Mouse (Mus musculus): ENCODE data around the gene Itga6. TPM values are rescaled to one million over a fixed set of nuclear protein-coding genes. Genes with fewer than 3 reads are reported as not detected.

The Itga6 gene
- polyA plus RNA-seq, 1 experiment: 151 TPM

GRCm38 (mm10) chr2:71794139-71794538 is 48.7 kb downstream of the Itga6 start:
- Histone ChIP-seq H3K9ac (ENCODE audit: low read depth, poor library complexity, severe bottlenecking) (no peak overlapping the region), H3K4me3 (ENCODE audit: low read depth, low read length) (no peak overlapping the region), H3K27ac (ENCODE audit: insufficient read depth, low read length) (peak overlapping the region; percentile 31; the same call in 1 of the 2 replicates), H3K4me1 (ENCODE audit: control insufficient read depth, insufficient read depth, low read length) (peaks cover 14% of the 10 kb centered on the region), H3K9me3 (replicated peaks; ENCODE audit: control insufficient read depth, insufficient read depth, low read length, poor library complexity, severe bottlenecking) (no peaks in the 10 kb centered on the region; the same call in 1 of the 2 replicates), H3K36me3 (ENCODE audit: control insufficient read depth, insufficient read depth, low read length, poor library complexity, severe bottlenecking) (no peaks in the 10 kb centered on the region; the same call in 1 of the 2 replicates), H3K27me3 (ENCODE audit: control insufficient read depth, insufficient read depth, low read length, poor library complexity, severe bottlenecking) (no peaks in the 10 kb centered on the region)
- TF ChIP-seq CTCF (IDR thresholded peaks at IDR 0.05; ENCODE audit: low read depth, low read length) (no peak), POLR2A (IDR thresholded peaks at IDR 0.05; ENCODE audit: insufficient read depth, low read length) (no peak), EP300 (IDR thresholded peaks at IDR 0.05; ENCODE audit: insufficient read depth, low read depth, low read length) (no peak)

DNA sequence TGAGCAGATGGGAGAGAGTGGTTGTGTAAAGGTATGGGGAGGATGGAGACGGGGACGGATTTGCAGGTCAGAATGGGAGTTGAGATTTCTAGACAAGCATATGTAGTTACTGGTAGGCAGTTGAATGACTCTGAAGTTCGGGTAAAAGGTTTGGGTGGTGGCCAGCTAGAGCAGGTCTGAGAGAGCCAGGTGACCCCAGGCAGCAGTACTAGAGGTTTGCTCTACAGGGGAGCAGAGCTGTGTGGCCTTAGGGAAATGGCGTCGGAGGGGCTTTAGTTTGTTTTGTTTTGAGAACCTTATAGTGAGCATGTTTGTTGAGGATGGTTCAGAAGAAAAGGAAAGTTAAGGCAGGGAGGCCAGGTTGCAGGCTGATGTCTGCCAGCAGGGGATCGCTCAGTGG is 51.4 kb downstream of the Itga6 start:
- H3K27ac ChIP-seq (ENCODE audit: insufficient read depth, low read length): peak overlapping the region; percentile 31
- H3K36me3 ChIP-seq (ENCODE audit: control insufficient read depth, insufficient read depth, low read length, poor library complexity, severe bottlenecking): no peaks in the 10 kb centered on the region; the same call in 1 of the 2 replicates
- H3K27me3 ChIP-seq (ENCODE audit: control insufficient read depth, insufficient read depth, low read length, poor library complexity, severe bottlenecking): no peaks in the 10 kb centered on the region
- peaks cover 12% of the 10 kb centered on the region for H3K4me1 ChIP-seq (ENCODE audit: control insufficient read depth, insufficient read depth, low read length)
- H3K9ac ChIP-seq (ENCODE audit: low read depth, poor library complexity, severe bottlenecking): no peak overlapping the region
- no peaks in the 10 kb centered on the region; the same call in 1 of the 2 replicates for H3K9me3 ChIP-seq (replicated peaks; ENCODE audit: control insufficient read depth, insufficient read depth, low read length, poor library complexity, severe bottlenecking)
- 0 out of 2 replicates have a peak, but pooled peaks have one; percentile 4 for TF ChIP-seq EP300 (IDR thresholded peaks at IDR 0.05; ENCODE audit: insufficient read depth, low read depth, low read length)
- no peak for TF ChIP-seq POLR2A (IDR thresholded peaks at IDR 0.05; ENCODE audit: insufficient read depth, low read length)
- TF ChIP-seq CTCF (IDR thresholded peaks at IDR 0.05; ENCODE audit: low read depth, low read length): no peak
- no peak overlapping the region for H3K4me3 ChIP-seq (ENCODE audit: low read depth, low read length)

GRCm38 (mm10) chr2:71800798-71801197 is 55.4 kb downstream of the Itga6 start:
- Histone ChIP-seq H3K4me3 (ENCODE audit: low read depth, low read length) (no peak overlapping the region), H3K27ac (ENCODE audit: insufficient read depth, low read length) (peak overlapping the region; percentile 84), H3K9ac (ENCODE audit: low read depth, poor library complexity, severe bottlenecking) (no peak overlapping the region), H3K4me1 (ENCODE audit: control insufficient read depth, insufficient read depth, low read length) (peaks cover 14% of the 10 kb centered on the region), H3K27me3 (ENCODE audit: control insufficient read depth, insufficient read depth, low read length, poor library complexity, severe bottlenecking) (no peaks in the 10 kb centered on the region), H3K9me3 (replicated peaks; ENCODE audit: control insufficient read depth, insufficient read depth, low read length, poor library complexity, severe bottlenecking) (no peaks in the 10 kb centered on the region), H3K36me3 (ENCODE audit: control insufficient read depth, insufficient read depth, low read length, poor library complexity, severe bottlenecking) (no peaks in the 10 kb centered on the region)
- TF ChIP-seq POLR2A (IDR thresholded peaks at IDR 0.05; ENCODE audit: insufficient read depth, low read length) (no peak), CTCF (IDR thresholded peaks at IDR 0.05; ENCODE audit: low read depth, low read length) (no peak), EP300 (IDR thresholded peaks at IDR 0.05; ENCODE audit: insufficient read depth, low read depth, low read length) (no peak)

- Histone ChIP-seq H3K27me3 (ENCODE audit: control insufficient read depth, insufficient read depth, low read length, poor library complexity, severe bottlenecking) (no peaks in the 10 kb centered on the region), H3K9me3 (replicated peaks; ENCODE audit: control insufficient read depth, insufficient read depth, low read length, poor library complexity, severe bottlenecking) (no peaks in the 10 kb centered on the region), H3K36me3 (ENCODE audit: control insufficient read depth, insufficient read depth, low read length, poor library complexity, severe bottlenecking) (no peaks in the 10 kb centered on the region), H3K4me1 (ENCODE audit: control insufficient read depth, insufficient read depth, low read length) (peaks cover 12% of the 10 kb centered on the region), H3K27ac (ENCODE audit: insufficient read depth, low read length) (peak overlapping the region; percentile 84), H3K4me3 (ENCODE audit: low read depth, low read length) (peak overlapping the region; percentile 12; the same call in 1 of the 2 replicates), H3K9ac (ENCODE audit: low read depth, poor library complexity, severe bottlenecking) (no peak overlapping the region)
- TF ChIP-seq CTCF (IDR thresholded peaks at IDR 0.05; ENCODE audit: low read depth, low read length) (no peak), EP300 (IDR thresholded peaks at IDR 0.05; ENCODE audit: insufficient read depth, low read depth, low read length) (no peak)
These were observed 56.3 kb downstream of the Itga6 start for GRCm38 (mm10) chr2:71801691-71802090.

DNA sequence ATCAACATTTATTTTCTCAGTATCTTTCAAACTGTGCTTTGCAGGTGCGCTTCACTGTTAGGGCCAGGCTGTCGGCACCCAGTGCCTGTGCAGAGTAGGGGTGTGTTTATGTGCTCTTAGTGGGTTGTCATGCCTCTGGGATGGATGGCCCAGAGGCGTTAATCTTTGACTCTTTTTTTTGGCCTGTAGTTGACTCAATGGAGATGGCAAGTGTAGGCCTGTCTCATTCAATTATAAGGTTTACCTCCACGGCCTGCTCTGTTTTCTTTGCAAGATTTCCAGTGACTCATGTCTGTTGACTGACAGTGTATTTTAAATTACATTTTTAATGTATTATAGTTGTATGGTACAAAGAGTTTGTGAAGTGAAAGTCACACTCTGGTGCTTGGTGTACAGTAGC is 56.7 kb downstream of the Itga6 start:
- TF ChIP-seq CTCF (IDR thresholded peaks at IDR 0.05; ENCODE audit: low read depth, low read length): no peak
- no peak for TF ChIP-seq POLR2A (IDR thresholded peaks at IDR 0.05; ENCODE audit: insufficient read depth, low read length)
- TF ChIP-seq EP300 (IDR thresholded peaks at IDR 0.05; ENCODE audit: insufficient read depth, low read depth, low read length): no peak
- no peaks in the 10 kb centered on the region for H3K27me3 ChIP-seq (ENCODE audit: control insufficient read depth, insufficient read depth, low read length, poor library complexity, severe bottlenecking)
- peak overlapping the region; percentile 12; the same call in 1 of the 2 replicates for H3K4me3 ChIP-seq (ENCODE audit: low read depth, low read length)
- no peaks in the 10 kb centered on the region for H3K36me3 ChIP-seq (ENCODE audit: control insufficient read depth, insufficient read depth, low read length, poor library complexity, severe bottlenecking)
- H3K4me1 ChIP-seq (ENCODE audit: control insufficient read depth, insufficient read depth, low read length): peaks cover 8% of the 10 kb centered on the region
- H3K9ac ChIP-seq (ENCODE audit: low read depth, poor library complexity, severe bottlenecking): no peak overlapping the region
- H3K27ac ChIP-seq (ENCODE audit: insufficient read depth, low read length): peak overlapping the region; percentile 84; the same call in 1 of the 2 replicates
- H3K9me3 ChIP-seq (replicated peaks; ENCODE audit: control insufficient read depth, insufficient read depth, low read length, poor library complexity, severe bottlenecking): no peaks in the 10 kb centered on the region

- no peaks in the 10 kb centered on the region for H3K27me3 ChIP-seq (ENCODE audit: control insufficient read depth, insufficient read depth, low read length, poor library complexity, severe bottlenecking)
- no peak overlapping the region for H3K4me3 ChIP-seq (ENCODE audit: low read depth, low read length)
- H3K9me3 ChIP-seq (replicated peaks; ENCODE audit: control insufficient read depth, insufficient read depth, low read length, poor library complexity, severe bottlenecking): no peaks in the 10 kb centered on the region
- peak overlapping the region; percentile 83 for H3K27ac ChIP-seq (ENCODE audit: insufficient read depth, low read length)
- TF ChIP-seq EP300 (IDR thresholded peaks at IDR 0.05; ENCODE audit: insufficient read depth, low read depth, low read length) (no peak), CTCF (IDR thresholded peaks at IDR 0.05; ENCODE audit: low read depth, low read length) (no peak), POLR2A (IDR thresholded peaks at IDR 0.05; ENCODE audit: insufficient read depth, low read length) (no peak)
- H3K4me1 ChIP-seq (ENCODE audit: control insufficient read depth, insufficient read depth, low read length): peaks cover 14% of the 10 kb centered on the region
- H3K36me3 ChIP-seq (ENCODE audit: control insufficient read depth, insufficient read depth, low read length, poor library complexity, severe bottlenecking): no peaks in the 10 kb centered on the region
- H3K9ac ChIP-seq (ENCODE audit: low read depth, poor library complexity, severe bottlenecking): peak overlapping the region; percentile 48
These were observed 59.7 kb downstream of the Itga6 start for GRCm38 (mm10) chr2:71805120-71805519.
